ENCODE assay signal across 8 mouse cellular contexts in genomic region chr4:88721791-88722721, GRCm38 (mm10). TPM values are rescaled to one million over a fixed set of nuclear protein-coding genes. Genes with fewer than 3 reads are reported as not detected.
DNase-seq lines count a peak whose midpoint lies in the region; ATAC-seq and TF ChIP-seq lines count a peak whose summit lies in the region.

TSS of gene Gm26566 (plus strand) at chr4:88721805.
TSS of gene Klhl9 (minus strand) at chr4:88722465.

- TF ChIP-seq CTCF in bone marrow, adult 2 months (IDR thresholded peaks at IDR 0.05; ENCODE audit: control insufficient read depth, insufficient read depth, low read length), result no peak

- ATAC-seq in embryonic facial prominence, embryonic 15.5 days (ENCODE audit: insufficient number of reproducible peaks, low FRiP score, low TSS enrichment, low read depth), result peak; percentile 99
- peak; percentile 97 for ATAC-seq in kidney, embryonic 14.5 days (ENCODE audit: low FRiP score, low TSS enrichment)
- ATAC-seq in limb, embryonic 15.5 days (ENCODE audit: insufficient number of reproducible peaks, low FRiP score, low TSS enrichment, low read depth), result peak; percentile 99

- peaks cover 6% of the 10 kb centered on the region; the same call in 1 of the 2 replicates for H3K4me1 ChIP-seq in bone marrow, adult 2 months (ENCODE audit: control insufficient read depth, insufficient read depth, low read length)
- peaks cover 19% of the 10 kb centered on the region for H3K4me1 ChIP-seq in embryonic facial prominence, embryonic 15.5 days
- peaks cover 22% of the 10 kb centered on the region for H3K4me1 ChIP-seq in kidney, embryonic 14.5 days (ENCODE audit: control insufficient read depth, insufficient read depth, low read length)
- peaks cover 22% of the 10 kb centered on the region for H3K4me1 ChIP-seq in limb, embryonic 15.5 days

- H3K27ac ChIP-seq in bone marrow, adult 2 months (ENCODE audit: control insufficient read depth, insufficient read depth, low read depth, low read length, poor library complexity), result peak within 1 kb of the TSS; percentile 99
- H3K27ac ChIP-seq in embryonic facial prominence, embryonic 15.5 days (replicated peaks), result peak within 1 kb of the TSS; percentile 98
- H3K27ac ChIP-seq in kidney, embryonic 14.5 days (ENCODE audit: low read depth, low read length), result peak within 1 kb of the TSS; percentile 98
- H3K27ac ChIP-seq in limb, embryonic 15.5 days, result peak within 1 kb of the TSS; percentile 98

- DNase-seq in 416B (ENCODE audit: low read depth), result peak; percentile 95
- DNase-seq in heart, adult 9 months (ENCODE audit: low spot score in 2 of 2), result peak; percentile 92 to 93
- DNase-seq in monocyte, adult 2 months (ENCODE audit: low read depth in 1 of 2, low spot score in 2 of 2), result peak; percentile 67 to 78
- peak; percentile 83 to 85 for DNase-seq in spleen, postnatal 36 days (ENCODE audit: low spot score in 2 of 2)

- peak within 1 kb of the TSS; percentile 57 for H3K4me2 ChIP-seq in embryonic facial prominence, embryonic 15.5 days (replicated peaks)
- H3K4me2 ChIP-seq in kidney, embryonic 14.5 days (replicated peaks; ENCODE audit: low read depth, low read length), result peak within 1 kb of the TSS; percentile 85
- peak within 1 kb of the TSS; percentile 60 for H3K4me2 ChIP-seq in limb, embryonic 15.5 days

- under 1% methylated on average over 82 of the region's 82 CpGs for WGBS in bone marrow, adult 2 months
- WGBS in embryonic facial prominence, embryonic 15.5 days, result under 1% methylated on average over 82 of the region's 82 CpGs
- WGBS in kidney, embryonic 14.5 days, result under 1% methylated on average over 79 of the region's 82 CpGs
- under 1% methylated on average over 81 of the region's 82 CpGs for WGBS in limb, embryonic 15.5 days

- H3K4me3 ChIP-seq in bone marrow, adult 2 months (replicated peaks; ENCODE audit: control insufficient read depth, low read depth, low read length), result peak within 1 kb of the TSS; percentile 99
- peak within 1 kb of the TSS; percentile 88 for H3K4me3 ChIP-seq in embryonic facial prominence, embryonic 15.5 days (replicated peaks)
- peak within 1 kb of the TSS; percentile 90 for H3K4me3 ChIP-seq in kidney, embryonic 14.5 days (ENCODE audit: low read length)
- H3K4me3 ChIP-seq in limb, embryonic 15.5 days, result peak within 1 kb of the TSS; percentile 73

- no peaks in the 10 kb centered on the region for H3K9me3 ChIP-seq in embryonic facial prominence, embryonic 15.5 days (replicated peaks)
- no peaks in the 10 kb centered on the region for H3K9me3 ChIP-seq in kidney, embryonic 14.5 days (ENCODE audit: control insufficient read depth, low read length)
- H3K9me3 ChIP-seq in limb, embryonic 15.5 days, result no peaks in the 10 kb centered on the region

- H3K27me3 ChIP-seq in embryonic facial prominence, embryonic 15.5 days, result no peaks in the 10 kb centered on the region
- no peaks in the 10 kb centered on the region for H3K27me3 ChIP-seq in kidney, embryonic 14.5 days (ENCODE audit: control insufficient read depth, insufficient read depth, low read length)
- H3K27me3 ChIP-seq in limb, embryonic 15.5 days, result no peaks in the 10 kb centered on the region

- peaks cover 8% of the 10 kb centered on the region for H3K36me3 ChIP-seq in embryonic facial prominence, embryonic 15.5 days
- peaks cover 19% of the 10 kb centered on the region for H3K36me3 ChIP-seq in kidney, embryonic 14.5 days (ENCODE audit: control insufficient read depth, insufficient read depth, low read length)
- H3K36me3 ChIP-seq in limb, embryonic 15.5 days, result peaks cover 13% of the 10 kb centered on the region; the same call in 1 of the 2 replicates

- TF ChIP-seq POLR2A in bone marrow, adult 2 months (IDR thresholded peaks at IDR 0.05; ENCODE audit: borderline replicate concordance, control insufficient read depth, low read depth, low read length), result peak; percentile 79

- peak within 1 kb of the TSS; percentile 96 for H3K9ac ChIP-seq in embryonic facial prominence, embryonic 15.5 days
- peak within 1 kb of the TSS; percentile 97 for H3K9ac ChIP-seq in kidney, embryonic 14.5 days (ENCODE audit: low read depth, low read length)
- H3K9ac ChIP-seq in limb, embryonic 15.5 days, result peak within 1 kb of the TSS; percentile 96

RNA-seq across cellular contexts. Expression of gene Gm26566, which starts in this region (rescaled TPM):
- polyA plus RNA-seq in bone marrow, adult 2 months (2011; ENCODE audit: insufficient read depth, insufficient read length, low replicate concordance, missing spikeins), result not detected in 2 replicates
- 0.72 and 1.2 TPM in 2 replicates for polyA plus RNA-seq in embryonic facial prominence, embryonic 15.5 days (2015; fragmentation: Nextera tagmentation; extraction: Ambion mirVana)
- 0.31 and 0.81 TPM in 2 replicates for polyA plus RNA-seq in kidney, embryonic 14.5 days (2014; fragmentation: Nextera tagmentation; extraction: Ambion mirVana)
- 0.56 and 1.1 TPM in 2 replicates for polyA plus RNA-seq in limb, embryonic 15.5 days (2015; fragmentation: Nextera tagmentation; extraction: Ambion mirVana)

RNA-seq across cellular contexts. Expression of gene Klhl9, which starts in this region (rescaled TPM):
- polyA plus RNA-seq in bone marrow, adult 2 months (2011; ENCODE audit: insufficient read depth, insufficient read length, low replicate concordance, missing spikeins), result 10.8 and 18.3 TPM in 2 replicates
- 90.9 and 93.4 TPM in 2 replicates for polyA plus RNA-seq in embryonic facial prominence, embryonic 15.5 days (2015; fragmentation: Nextera tagmentation; extraction: Ambion mirVana)
- 86.2 and 120 TPM in 2 replicates for polyA plus RNA-seq in kidney, embryonic 14.5 days (2014; fragmentation: Nextera tagmentation; extraction: Ambion mirVana)
- 93.3 and 105 TPM in 2 replicates for polyA plus RNA-seq in limb, embryonic 15.5 days (2015; fragmentation: Nextera tagmentation; extraction: Ambion mirVana)

Comparison
In these comparisons a context has a peak if more than half of its experiments do, and no peak if none do; other contexts are left out.
1. Peak in every context shown above with its lines: DNase-seq, ATAC-seq, H3K4me3 ChIP-seq and H3K27ac ChIP-seq.